Mouse (Mus musculus): ENCODE measurements around the gene Cadm1. TPM values are rescaled to one million over a fixed set of nuclear protein-coding genes. Genes with fewer than 3 reads are reported as not detected.

Gene Cadm1
- total RNA-seq, 2 experiments from 2014 or later, result 4.2 to 8.0 TPM

DNA sequence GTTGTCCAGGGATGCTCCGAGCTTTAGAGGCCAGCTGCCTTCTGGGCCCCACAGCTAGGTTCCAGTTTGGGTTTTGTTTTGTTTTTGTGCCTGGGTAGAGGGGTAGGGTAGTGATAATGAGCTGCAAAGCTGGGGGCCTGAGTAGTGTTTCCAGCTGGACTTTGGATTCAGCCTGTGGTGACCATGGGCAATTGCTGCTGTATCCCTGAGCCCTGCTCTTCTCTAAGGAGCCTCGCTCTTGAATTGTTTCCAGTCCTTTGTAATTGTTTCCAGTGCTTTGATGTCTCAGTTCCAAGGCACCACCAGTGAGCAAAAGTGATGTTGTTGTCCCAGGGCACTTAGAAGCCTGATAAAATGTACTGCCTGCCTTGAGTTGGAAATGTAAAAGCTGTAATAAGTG is 331.8 kb downstream of the Cadm1 start:
- DNase-seq (ENCODE audit: low spot score), result no peak

DNA sequence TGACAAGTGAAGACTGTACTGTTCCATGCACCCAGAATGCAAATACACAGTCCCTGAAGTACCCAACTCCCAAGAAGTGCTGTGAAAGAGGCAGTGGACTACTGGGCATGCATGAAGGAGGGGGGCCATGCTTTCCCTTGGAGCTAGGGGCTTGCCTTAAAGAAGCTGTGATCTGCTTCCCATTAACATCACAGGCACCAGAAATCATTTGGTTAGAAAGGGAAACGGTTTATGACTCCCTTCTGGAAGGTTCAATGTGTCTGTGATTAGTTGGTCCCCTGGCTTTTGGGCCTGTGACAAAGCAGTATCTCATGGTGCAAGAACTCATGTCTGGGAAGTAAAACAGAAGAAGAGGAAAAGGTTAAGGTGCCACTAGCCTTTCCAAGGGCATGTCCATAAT is 336.0 kb downstream of the Cadm1 start:
- no peak for DNase-seq (ENCODE audit: low spot score)

DNA sequence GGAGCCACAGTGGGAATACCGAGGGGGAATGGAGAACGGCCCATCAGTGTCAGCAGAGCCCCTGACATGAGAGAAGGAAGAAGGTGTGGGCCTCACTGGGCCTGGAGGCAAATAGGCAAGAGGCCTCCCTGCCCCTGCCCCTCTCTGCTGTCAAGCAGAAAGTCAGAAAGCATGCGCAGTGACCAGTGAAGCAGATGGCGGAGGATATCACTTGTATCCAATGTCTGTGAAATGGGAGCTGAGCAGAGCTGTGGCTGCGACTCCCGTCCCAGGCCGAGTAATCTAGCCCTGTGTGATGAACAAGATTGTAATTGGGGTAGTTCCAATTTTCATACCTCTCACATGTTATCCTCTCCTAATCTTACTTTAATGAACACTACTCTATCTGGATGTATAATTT is 337.5 kb downstream of the Cadm1 start:
- no peak for DNase-seq (ENCODE audit: low spot score)

DNA sequence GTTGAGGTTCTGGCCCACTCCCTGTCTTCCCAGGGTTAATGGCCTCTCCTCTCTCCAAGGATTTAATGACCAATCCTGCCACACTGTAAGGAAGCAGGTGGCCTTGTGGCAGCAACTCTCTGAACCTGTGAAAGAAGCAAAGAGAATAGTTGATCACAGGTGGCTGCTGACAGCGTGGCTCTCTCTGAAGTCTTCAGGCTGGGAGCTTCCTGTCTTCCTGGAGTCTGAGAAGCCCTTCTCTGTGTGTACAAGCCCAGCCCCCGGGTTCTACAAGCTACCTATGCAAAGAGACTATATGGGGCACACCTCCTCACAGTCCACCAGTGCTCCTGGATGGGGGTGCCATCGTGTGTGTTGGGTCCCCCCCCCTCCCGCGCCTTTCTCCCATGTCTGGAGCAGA is 339.7 kb downstream of the Cadm1 start:
- no peak for DNase-seq (ENCODE audit: low spot score)

DNA sequence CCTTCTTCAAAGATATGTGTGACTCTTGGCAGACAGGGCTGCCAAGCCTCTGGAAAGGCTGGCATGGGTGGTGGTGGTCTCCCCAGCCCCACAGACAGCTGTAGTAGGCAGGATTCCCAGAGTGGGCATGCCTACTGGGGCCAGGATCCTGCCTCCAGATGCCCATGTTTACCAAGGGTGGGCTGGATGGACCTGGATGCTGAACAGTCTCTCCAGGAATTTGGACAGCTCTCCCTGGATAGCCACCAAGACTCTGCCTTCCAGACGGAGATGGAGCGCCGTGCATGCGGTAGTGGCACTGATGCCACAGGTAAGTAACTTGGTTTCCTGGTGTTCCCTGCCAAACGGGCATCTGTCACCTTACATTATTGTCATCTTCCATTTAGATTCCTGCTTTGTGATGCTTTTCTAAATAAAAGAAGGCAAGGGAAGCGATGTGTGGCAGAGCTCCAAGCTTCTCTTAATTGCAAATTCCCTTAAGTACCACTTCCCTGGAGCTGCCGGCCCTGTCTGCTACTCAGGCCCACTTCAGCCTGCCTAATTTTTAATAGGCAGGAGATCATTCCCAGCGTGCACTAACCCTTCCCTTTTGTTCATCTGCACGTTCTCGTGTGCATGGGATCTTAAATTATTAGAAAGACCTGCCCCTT is 346.7 kb downstream of the Cadm1 start:
- DNase-seq (ENCODE audit: low spot score), result no peak

DNA sequence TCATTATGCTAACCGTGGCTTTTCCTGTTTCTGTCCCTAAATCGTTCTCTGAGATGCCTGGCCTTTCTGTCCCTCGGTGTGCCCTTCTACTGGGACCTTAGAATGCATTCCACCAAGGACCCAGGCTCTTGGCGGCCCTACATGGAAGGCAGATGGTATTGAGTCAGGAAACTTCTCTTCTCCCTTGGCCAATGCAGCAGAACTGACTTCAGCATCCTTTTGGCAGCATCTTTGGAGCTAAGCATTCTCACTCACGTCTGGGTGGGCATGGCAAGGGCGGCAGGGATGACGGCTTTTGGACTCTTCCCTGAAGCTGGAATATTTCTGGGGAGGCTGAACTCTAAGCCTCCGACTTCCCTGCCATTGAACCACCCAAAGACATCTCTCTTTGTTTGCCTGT is 350.2 kb downstream of the Cadm1 start:
- DNase-seq (ENCODE audit: low spot score), result no peak

DNA sequence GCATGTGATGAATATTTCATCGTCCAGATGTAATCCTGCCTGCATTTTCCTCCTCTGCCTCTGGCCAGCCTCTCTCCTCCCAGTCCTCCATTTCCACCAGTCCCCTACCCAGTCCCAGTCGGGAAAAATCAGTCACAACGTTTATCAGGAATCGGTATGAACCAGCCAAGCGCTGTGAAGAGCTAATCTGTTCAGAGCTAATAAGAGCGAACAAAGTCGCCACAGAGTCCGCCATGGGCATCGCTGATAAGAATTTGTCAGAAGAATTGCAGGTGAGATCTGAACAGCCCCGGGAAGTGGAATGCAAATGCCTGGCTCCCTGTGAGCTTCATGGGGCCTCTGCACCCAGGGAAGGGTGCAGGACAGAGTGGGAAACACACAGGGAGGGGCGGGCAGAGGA is 352.4 kb downstream of the Cadm1 start:
- DNase-seq (ENCODE audit: low spot score), result no peak

DNA sequence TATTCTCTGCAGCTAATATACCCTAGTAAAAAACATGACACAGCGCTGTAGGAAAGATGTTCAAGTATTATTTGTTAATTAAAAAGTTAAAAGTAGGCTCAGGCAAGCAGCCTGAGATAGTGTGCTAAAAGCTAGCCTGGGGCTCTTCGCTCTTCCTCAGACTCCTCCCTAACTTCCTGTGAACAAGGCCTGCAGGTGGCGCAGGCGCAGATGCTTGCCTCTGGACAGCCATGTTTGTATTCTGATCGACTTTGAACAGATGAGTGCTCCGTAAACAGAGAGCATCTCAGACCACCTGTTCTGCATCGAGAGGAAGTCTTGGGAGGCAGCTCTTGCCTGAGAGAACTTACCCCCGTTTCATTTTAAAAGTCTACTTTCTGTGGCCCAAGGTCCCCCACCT is 361.7 kb downstream of the Cadm1 start:
- DNase-seq (ENCODE audit: low spot score), result no peak

DNA sequence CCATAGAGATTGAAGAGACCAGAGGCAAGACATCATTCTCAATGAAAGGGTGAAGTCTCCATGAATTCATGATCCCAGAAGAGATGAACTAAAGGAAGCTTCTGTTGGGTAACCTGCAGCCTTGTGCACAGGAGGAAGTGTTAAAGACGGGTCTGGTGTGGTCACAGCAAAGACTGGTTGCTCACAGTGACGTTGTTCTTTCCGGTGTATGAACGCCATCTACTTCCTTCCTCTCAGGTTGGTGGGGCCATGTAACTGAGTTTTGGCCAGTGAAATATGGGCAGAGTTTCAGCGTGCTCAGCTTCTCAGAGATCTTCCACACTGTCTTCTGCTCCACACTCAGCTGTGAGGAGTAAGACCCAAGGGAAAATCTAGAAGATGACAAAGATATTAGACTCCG is 363.0 kb downstream of the Cadm1 start:
- no peak for DNase-seq (ENCODE audit: low spot score)

DNA sequence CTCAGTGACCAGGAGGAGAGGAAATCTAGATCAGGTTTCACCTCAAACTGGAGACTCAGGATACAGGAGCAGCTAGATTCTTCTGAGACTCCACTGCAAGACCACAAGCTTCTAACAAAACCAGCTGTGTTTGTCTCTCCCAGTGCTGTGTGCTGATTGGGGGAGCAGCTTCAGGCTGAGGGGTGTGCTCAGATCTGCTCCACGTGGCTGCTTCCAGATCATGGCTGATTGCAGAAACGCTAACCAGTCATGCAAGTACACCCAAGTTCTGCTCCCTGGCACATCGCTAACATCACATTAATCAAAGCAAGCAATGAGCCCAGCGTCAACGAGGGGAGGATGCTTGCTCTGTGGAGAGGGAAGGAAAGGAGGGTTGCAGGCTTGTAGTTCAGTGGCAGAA is 364.1 kb downstream of the Cadm1 start:
- no peak for DNase-seq (ENCODE audit: low spot score)

DNA sequence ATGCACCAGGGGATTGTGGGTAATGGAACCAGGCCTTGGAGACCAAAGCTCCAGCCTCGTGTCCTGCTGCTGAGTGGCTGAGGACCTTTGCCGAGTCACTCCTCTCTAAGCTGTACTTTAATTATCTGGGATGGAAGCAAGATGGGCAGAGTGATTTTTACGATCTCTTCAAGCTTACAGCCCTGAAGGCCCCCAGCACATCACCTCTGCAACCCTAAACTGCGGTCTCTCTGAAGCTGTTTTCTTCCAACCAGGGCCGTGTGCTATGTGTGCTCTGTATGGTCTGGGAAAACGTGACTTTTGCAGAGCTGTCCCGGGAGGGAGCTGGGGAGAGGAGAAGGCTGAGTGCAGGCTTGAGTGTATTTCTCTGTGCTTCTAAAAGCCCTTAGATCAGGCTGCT is 364.7 kb downstream of the Cadm1 start:
- no peak for DNase-seq (ENCODE audit: low spot score)

DNA sequence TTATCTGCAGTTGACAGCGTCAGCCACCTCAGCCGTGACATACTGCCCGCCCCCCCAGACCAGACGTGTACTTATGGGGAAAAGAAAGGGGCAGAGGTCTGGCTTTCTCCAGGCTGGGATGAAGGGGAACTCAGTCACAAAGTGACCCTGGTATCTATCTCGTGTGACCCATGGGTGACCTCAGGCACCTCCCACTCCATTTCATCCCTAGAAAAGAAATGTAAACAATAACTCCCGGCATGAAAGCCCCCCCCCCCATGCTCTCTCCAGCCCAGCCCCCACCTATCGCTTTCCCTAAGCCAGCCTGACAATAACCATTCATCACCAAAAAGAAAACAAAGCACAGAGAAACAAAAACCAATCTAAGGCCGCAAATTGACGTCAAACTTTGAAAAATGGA is 365.1 kb downstream of the Cadm1 start:
- DNase-seq (ENCODE audit: low spot score), result no peak

DNA sequence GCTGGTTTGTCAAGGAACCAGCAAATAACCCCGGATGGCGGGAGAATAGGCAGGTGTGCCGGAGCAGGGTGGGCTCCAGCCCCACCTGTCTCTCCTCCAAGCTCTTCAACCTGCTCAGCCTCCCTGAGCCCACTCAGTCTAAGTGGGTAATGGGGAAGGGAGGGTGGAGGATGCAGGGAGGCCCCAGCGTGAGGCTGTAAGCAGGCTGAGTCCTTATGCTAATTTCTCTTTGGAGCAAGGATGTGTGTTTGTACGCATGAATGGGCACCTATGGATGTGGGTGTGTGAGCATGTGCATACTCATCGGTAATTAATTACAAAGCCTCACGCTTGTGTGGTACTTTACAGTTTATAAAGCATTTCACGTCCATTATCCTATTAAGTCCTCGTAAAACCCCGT is 370.8 kb downstream of the Cadm1 start:
- DNase-seq (ENCODE audit: low spot score), result no peak

DNA sequence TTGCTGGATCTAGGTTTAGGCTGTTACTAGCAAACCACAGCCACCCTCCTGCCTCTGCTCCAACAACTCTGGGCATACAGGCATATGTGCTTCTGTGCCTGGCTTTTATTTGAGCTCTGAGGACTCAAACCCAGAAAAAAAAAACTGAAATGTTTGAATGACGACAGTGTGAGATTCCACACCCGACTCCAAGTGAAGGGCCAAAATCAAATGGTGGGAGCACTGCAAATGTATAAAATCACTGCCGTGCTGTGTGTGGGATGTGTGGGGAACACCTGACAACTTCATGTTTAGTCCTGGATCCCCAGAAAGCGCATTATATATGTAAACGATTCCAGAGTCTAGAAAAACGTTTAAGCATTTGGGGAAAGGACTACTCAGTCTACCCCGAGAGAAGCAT is 373.7 kb downstream of the Cadm1 start:
- DNase-seq (ENCODE audit: low spot score), result no peak

DNA sequence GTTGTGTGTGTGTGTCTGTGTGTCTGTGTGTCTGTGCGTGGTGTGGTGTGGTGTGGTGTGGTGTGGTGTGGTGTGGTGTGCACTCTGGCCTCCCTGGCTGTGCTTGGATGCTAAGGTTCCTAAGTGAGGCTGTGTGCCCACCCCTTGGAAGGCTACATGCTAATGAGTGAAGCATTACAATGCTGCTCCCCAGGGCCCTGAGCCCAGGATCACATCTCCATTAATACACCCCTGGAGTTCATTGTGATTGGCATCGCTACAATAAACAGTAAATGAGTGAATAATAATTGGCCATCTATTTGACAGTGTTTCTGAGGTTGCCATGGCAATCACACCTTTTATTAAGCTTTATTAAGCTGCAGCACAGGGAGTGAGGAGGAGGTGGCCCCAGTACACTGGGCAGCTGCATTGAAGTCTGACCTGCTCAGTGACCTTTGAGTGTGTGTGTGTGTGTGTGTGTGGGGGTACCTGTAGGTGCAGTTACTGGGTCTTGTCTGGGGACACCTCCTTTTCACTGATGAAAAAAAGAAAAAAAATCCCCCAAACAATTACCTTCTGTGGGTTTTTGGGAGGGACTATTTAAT is 374.5 kb downstream of the Cadm1 start:
- no peak for DNase-seq (ENCODE audit: low spot score)

DNA sequence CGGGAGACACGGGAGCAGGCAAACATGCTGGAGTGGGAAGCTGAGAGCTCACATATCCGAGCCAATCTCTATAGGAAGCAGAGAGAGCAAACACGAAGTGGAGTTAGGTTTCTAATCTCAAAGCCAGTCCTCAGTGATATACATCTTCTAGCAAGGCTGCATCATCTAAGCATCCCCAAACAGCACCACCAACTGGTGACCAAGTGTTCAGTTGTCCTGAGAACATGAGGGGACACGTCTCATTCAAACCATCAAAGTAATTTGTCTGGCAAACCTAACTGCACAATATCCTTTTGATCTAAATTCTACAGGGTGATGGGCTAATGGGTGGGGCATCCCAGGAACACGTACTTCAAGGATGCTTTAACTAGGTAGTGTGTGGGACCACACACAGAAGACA is 376.5 kb downstream of the Cadm1 start:
- DNase-seq (ENCODE audit: low spot score), result no peak

Data from gastrocnemius, adult 18-20 months (tissue).